Mouse (Mus musculus): ENCODE data around the gene AC161166.1. TPM values are rescaled to one million over a fixed set of nuclear protein-coding genes. Genes with fewer than 3 reads are reported as not detected.
"Not testable (repeated sequence)": the region's sequence is repeated elsewhere in the genome, so short reads cannot be mapped to it uniquely, and the experiment has no call there.

Gene AC161166.1
- polyA plus RNA-seq, 1 experiment from 2014 or later: 1.1 TPM

DNA sequence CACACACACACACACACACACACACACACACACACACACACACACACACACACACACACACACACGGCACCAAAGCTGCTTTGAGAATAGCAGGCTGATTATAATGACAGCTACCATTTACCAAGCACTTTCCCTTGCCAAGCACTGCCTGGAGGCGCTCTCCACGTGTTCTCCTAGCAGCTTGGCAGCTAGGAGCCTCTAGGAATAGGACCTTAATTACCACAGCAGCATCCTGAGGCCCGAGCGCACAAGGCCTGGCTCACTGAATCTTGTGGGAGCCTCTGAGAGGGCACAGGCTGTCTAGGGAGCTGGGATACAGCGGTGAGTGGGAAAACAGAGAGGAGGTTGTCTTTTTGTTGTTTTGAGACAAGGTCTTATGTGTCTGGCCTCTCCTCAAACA is 5.4 kb upstream of the AC161166.1 start:
- 29% methylated on average over 6 of the region's 6 CpGs for WGBS
- Histone ChIP-seq H3K27ac (ENCODE audit: low read depth, low read length) (peak overlapping the region; percentile 49; the same call in 1 of the 2 replicates), H3K9me3 (ENCODE audit: control insufficient read depth, low read length) (no peaks in the 10 kb centered on the region), H3K27me3 (replicated peaks; ENCODE audit: control insufficient read depth, insufficient read depth, low read length) (no peaks in the 10 kb centered on the region), H3K4me2 (ENCODE audit: low read length) (no peak overlapping the region), H3K36me3 (ENCODE audit: control insufficient read depth, insufficient read depth, low read length) (peaks cover 15% of the 10 kb centered on the region), H3K4me1 (ENCODE audit: control insufficient read depth, insufficient read depth, low read depth, low read length) (no peaks in the 10 kb centered on the region), H3K9ac (ENCODE audit: low read depth, low read length) (no peak overlapping the region), H3K4me3 (ENCODE audit: low read length) (no peak overlapping the region)
- 0 out of 2 replicates have a peak, but pooled peaks have one; percentile 24 for ATAC-seq

DNA sequence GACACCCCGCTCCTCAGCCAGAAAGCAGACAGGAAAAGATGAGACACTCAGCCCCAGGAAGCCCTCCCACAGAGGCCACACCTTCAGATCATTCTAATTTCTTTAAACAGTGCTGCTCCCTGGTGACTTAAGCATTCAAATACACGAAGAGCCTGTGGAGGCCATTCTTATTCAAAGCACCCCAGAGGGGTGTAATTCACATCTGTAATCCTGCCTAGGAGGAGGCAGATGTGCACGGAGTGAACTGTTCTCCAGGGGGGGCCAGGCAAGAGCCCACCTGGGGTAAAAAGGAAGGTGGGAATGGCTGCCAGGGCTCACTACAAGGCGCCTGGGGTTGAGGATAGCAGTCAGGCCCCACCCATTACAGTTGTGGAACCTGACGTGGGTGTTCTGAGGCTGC is 4.8 kb upstream of the AC161166.1 start:
- no peak overlapping the region for H3K27ac ChIP-seq (ENCODE audit: low read depth, low read length)
- peaks cover 17% of the 10 kb centered on the region for H3K36me3 ChIP-seq (ENCODE audit: control insufficient read depth, insufficient read depth, low read length)
- 0 out of 2 replicates have a peak, but pooled peaks have one; percentile 15 for ATAC-seq
- H3K4me1 ChIP-seq (ENCODE audit: control insufficient read depth, insufficient read depth, low read depth, low read length): no peaks in the 10 kb centered on the region
- H3K9ac ChIP-seq (ENCODE audit: low read depth, low read length): no peak overlapping the region
- no peaks in the 10 kb centered on the region for H3K9me3 ChIP-seq (ENCODE audit: control insufficient read depth, low read length)
- no peak overlapping the region for H3K4me3 ChIP-seq (ENCODE audit: low read length)
- no peak overlapping the region for H3K4me2 ChIP-seq (ENCODE audit: low read length)
- no peaks in the 10 kb centered on the region for H3K27me3 ChIP-seq (replicated peaks; ENCODE audit: control insufficient read depth, insufficient read depth, low read length)
- WGBS: 31% methylated on average over 5 of the region's 5 CpGs

DNA sequence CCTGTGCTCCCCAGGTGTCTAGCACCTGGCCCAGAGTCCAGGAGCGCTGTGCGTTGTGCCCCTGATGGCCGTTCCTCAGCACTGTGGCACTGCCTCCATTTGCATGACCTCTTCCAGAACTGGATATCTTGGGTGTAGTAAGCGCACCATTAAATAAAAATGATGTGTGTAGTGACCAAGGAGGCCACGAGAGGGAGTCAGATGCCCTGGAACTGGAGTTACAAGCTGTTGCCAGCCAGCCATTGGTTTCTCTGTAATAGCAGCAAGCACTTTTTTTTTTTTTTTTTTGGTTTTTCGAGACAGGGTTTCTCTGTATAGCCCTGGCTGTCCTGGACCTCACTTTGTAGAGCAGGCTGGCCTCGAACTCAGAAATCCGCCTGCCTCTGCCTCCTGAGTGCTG is 4.1 kb upstream of the AC161166.1 start:
- H3K4me2 ChIP-seq (ENCODE audit: low read length); H3K4me1 ChIP-seq (ENCODE audit: control insufficient read depth, insufficient read depth, low read depth, low read length); H3K4me3 ChIP-seq (ENCODE audit: low read length); ATAC-seq; H3K9me3 ChIP-seq (ENCODE audit: control insufficient read depth, low read length); H3K27ac ChIP-seq (ENCODE audit: low read depth, low read length); H3K27me3 ChIP-seq (replicated peaks; ENCODE audit: control insufficient read depth, insufficient read depth, low read length); H3K9ac ChIP-seq (ENCODE audit: low read depth, low read length): not testable (repeated sequence)
- WGBS: 60% methylated on average over 8 of the region's 8 CpGs
- peaks cover 24% of the 10 kb centered on the region for H3K36me3 ChIP-seq (ENCODE audit: control insufficient read depth, insufficient read depth, low read length)

GRCm38 (mm10) chr7:24507726-24508114 is 4.5 kb downstream of the AC161166.1 start:
- under 1% methylated on average over 20 of the region's 20 CpGs for WGBS
- H3K27me3 ChIP-seq (replicated peaks; ENCODE audit: control insufficient read depth, insufficient read depth, low read length): no peaks in the 10 kb centered on the region
- H3K9ac ChIP-seq (ENCODE audit: low read depth, low read length): peak overlapping the region; percentile 96
- H3K4me1 ChIP-seq (ENCODE audit: control insufficient read depth, insufficient read depth, low read depth, low read length): peaks cover 34% of the 10 kb centered on the region
- peak overlapping the region; percentile 76 for H3K4me2 ChIP-seq (ENCODE audit: low read length)
- peak; percentile 15 for ATAC-seq
- H3K36me3 ChIP-seq (ENCODE audit: control insufficient read depth, insufficient read depth, low read length): peaks cover 14% of the 10 kb centered on the region
- no peaks in the 10 kb centered on the region for H3K9me3 ChIP-seq (ENCODE audit: control insufficient read depth, low read length)
- peak overlapping the region; percentile 65 for H3K4me3 ChIP-seq (ENCODE audit: low read length)
- peak overlapping the region; percentile 100 for H3K27ac ChIP-seq (ENCODE audit: low read depth, low read length)

GRCm38 (mm10) chr7:24506838-24507725 is 5.2 kb downstream of the AC161166.1 start, which contains the start of gene Zfp428:
Gene Zfp428 (plus strand): TSS chr7:24507006.
- Histone ChIP-seq H3K27me3 (replicated peaks; ENCODE audit: control insufficient read depth, insufficient read depth, low read length) (no peaks in the 10 kb centered on the region), H3K4me1 (ENCODE audit: control insufficient read depth, insufficient read depth, low read depth, low read length) (peaks cover 34% of the 10 kb centered on the region), H3K9ac (ENCODE audit: low read depth, low read length) (peak within 1 kb of the TSS; percentile 96), H3K27ac (ENCODE audit: low read depth, low read length) (peak within 1 kb of the TSS; percentile 100), H3K36me3 (ENCODE audit: control insufficient read depth, insufficient read depth, low read length) (peaks cover 18% of the 10 kb centered on the region), H3K9me3 (ENCODE audit: control insufficient read depth, low read length) (no peaks in the 10 kb centered on the region), H3K4me3 (ENCODE audit: low read length) (peak within 1 kb of the TSS; percentile 65), H3K4me2 (ENCODE audit: low read length) (peak within 1 kb of the TSS; percentile 76)
- peak; percentile 93 for ATAC-seq
- WGBS: under 1% methylated on average over 84 of the region's 84 CpGs

DNA sequence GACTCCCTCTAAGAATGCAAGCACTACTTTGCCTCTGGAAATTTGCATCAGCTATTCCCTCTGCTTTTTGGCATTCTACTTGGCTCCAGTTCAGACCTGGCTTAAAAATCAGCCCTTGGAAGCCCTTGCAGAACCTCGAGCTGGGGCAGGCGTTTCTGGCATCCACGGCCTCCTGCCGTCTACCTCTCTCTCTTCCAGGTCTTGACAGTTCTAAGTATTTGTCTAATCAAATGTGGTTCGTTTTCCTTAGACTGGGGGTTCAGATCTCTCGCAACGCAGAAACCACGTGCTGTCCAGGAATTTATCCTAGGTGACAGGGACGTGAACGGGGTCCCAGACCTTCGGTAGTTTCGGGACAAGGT is 5.8 kb downstream of the AC161166.1 start:
- peak; percentile 15 for ATAC-seq

GRCm38 (mm10) chr7:24506065-24506459 is 6.2 kb downstream of the AC161166.1 start:
- peak overlapping the region; percentile 96; the same call in 1 of the 2 replicates for H3K9ac ChIP-seq (ENCODE audit: low read depth, low read length)
- peaks cover 16% of the 10 kb centered on the region for H3K36me3 ChIP-seq (ENCODE audit: control insufficient read depth, insufficient read depth, low read length)
- H3K9me3 ChIP-seq (ENCODE audit: control insufficient read depth, low read length): no peaks in the 10 kb centered on the region
- ATAC-seq: no peak
- H3K27ac ChIP-seq (ENCODE audit: low read depth, low read length): peak overlapping the region; percentile 100
- WGBS: 6% methylated on average over 3 of the region's 3 CpGs
- no peaks in the 10 kb centered on the region for H3K27me3 ChIP-seq (replicated peaks; ENCODE audit: control insufficient read depth, insufficient read depth, low read length)
- H3K4me1 ChIP-seq (ENCODE audit: control insufficient read depth, insufficient read depth, low read depth, low read length): peaks cover 30% of the 10 kb centered on the region
- H3K4me3 ChIP-seq (ENCODE audit: low read length): peak overlapping the region; percentile 65
- H3K4me2 ChIP-seq (ENCODE audit: low read length): peak overlapping the region; percentile 76

More for the DNA sequence above, 5.8 kb downstream of the AC161166.1 start:
- Histone ChIP-seq H3K27ac (ENCODE audit: low read depth, low read length) (peak overlapping the region; percentile 100), H3K27me3 (replicated peaks; ENCODE audit: control insufficient read depth, insufficient read depth, low read length) (no peaks in the 10 kb centered on the region), H3K4me3 (ENCODE audit: low read length) (peak overlapping the region; percentile 65), H3K9me3 (ENCODE audit: control insufficient read depth, low read length) (no peaks in the 10 kb centered on the region), H3K36me3 (ENCODE audit: control insufficient read depth, insufficient read depth, low read length) (peaks cover 16% of the 10 kb centered on the region), H3K4me2 (ENCODE audit: low read length) (peak overlapping the region; percentile 76), H3K4me1 (ENCODE audit: control insufficient read depth, insufficient read depth, low read depth, low read length) (peaks cover 30% of the 10 kb centered on the region), H3K9ac (ENCODE audit: low read depth, low read length) (peak overlapping the region; percentile 96)
- 0% methylated on average over 12 of the region's 12 CpGs for WGBS

DNA sequence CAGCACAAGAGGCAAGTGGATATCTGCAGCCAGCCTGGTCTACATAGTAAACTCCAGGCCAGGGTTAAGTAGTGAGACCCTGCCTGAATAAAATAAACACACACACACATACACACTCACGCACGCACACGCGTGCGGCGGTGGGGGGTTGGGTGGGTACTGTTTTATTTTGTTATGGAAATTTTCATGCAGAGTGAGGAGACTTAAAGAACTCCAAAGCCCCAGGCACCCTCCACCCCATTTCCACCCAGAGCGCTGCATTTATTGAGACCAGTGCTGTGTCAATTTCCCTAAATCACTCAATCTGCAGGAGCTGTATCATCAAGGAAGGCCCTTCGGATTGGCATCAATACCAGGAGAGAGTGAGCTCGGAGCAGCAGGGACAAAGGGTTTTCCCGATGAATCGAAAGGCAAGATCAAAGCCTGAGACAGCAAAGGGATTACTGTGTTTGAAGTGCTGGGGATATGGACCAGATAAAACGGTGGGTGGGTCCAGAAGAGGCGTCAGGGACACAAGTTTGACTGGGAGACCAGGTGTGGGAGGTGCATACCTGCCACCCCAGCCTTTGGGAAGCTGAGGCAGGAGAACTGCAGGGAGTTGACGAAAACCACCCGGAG is 6.7 kb downstream of the AC161166.1 start:
- Histone ChIP-seq H3K27me3 (replicated peaks; ENCODE audit: control insufficient read depth, insufficient read depth, low read length) (no peaks in the 10 kb centered on the region), H3K4me3 (ENCODE audit: low read length) (peak overlapping the region; percentile 1; the same call in 1 of the 2 replicates), H3K36me3 (ENCODE audit: control insufficient read depth, insufficient read depth, low read length) (peaks cover 17% of the 10 kb centered on the region), H3K4me2 (ENCODE audit: low read length) (peak overlapping the region; percentile 76), H3K9me3 (ENCODE audit: control insufficient read depth, low read length) (0 out of 2 replicates have a peak, but pooled peaks cover 4% of the 10 kb centered on the region), H3K27ac (ENCODE audit: low read depth, low read length) (peak overlapping the region; percentile 100), H3K9ac (ENCODE audit: low read depth, low read length) (peak overlapping the region; percentile 96; the same call in 1 of the 2 replicates), H3K4me1 (ENCODE audit: control insufficient read depth, insufficient read depth, low read depth, low read length) (peaks cover 28% of the 10 kb centered on the region)
- WGBS: 10% methylated on average over 15 of the region's 15 CpGs
- ATAC-seq: no peak

DNA sequence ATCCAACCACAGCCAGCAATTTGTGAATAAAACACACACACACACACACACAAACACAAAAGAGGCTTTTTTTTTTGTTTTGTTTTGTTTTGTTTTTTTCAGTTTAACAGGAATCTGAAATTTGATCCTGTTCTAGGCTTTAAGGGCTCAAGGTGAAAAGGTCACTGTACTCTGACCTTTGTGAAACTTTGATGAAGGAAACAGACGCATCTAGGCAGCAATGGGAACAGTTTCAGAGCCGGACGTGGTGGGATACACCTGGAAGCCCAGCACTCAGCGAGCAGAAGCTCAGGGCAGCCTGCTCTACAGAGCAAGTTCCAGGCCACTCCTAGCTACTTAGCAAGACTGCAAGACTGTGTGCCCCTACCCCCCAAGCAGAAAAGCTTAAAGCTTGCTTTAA is 7.4 kb downstream of the AC161166.1 start:
- Histone ChIP-seq H3K9me3 (ENCODE audit: control insufficient read depth, low read length) (0 out of 2 replicates have a peak, but pooled peaks cover 4% of the 10 kb centered on the region), H3K4me1 (ENCODE audit: control insufficient read depth, insufficient read depth, low read depth, low read length) (peaks cover 27% of the 10 kb centered on the region), H3K27ac (ENCODE audit: low read depth, low read length) (peak overlapping the region; percentile 100), H3K4me3 (ENCODE audit: low read length) (no peak overlapping the region), H3K27me3 (replicated peaks; ENCODE audit: control insufficient read depth, insufficient read depth, low read length) (no peaks in the 10 kb centered on the region), H3K4me2 (ENCODE audit: low read length) (no peak overlapping the region; the same call in 1 of the 2 replicates), H3K36me3 (ENCODE audit: control insufficient read depth, insufficient read depth, low read length) (peaks cover 23% of the 10 kb centered on the region), H3K9ac (ENCODE audit: low read depth, low read length) (no peak overlapping the region)
- WGBS: 25% methylated on average over 4 of the region's 4 CpGs
- no peak for ATAC-seq

All from hindbrain, embryonic 16.5 days (tissue).